Mouse (Mus musculus) ES-E14 (cell line): ENCODE measurements at regions not wholly inside any gene's neighbourhood (a gene's known extent, or its start where the extent isn't known, plus 50 kb on each side); places are given as distances from the start of the nearest gene placed in this dataset.

ENCODE experiments used
- CHD2 ChIP-seq: IDR thresholded peaks from 2 replicates; pipeline ENCODE4 v1.6.1; 2014; ENCODE audit warnings: mild to moderate bottlenecking, low read depth, low read length, inconsistent platforms
- HCFC1 ChIP-seq: IDR thresholded peaks from 2 replicates; pipeline ENCODE4 v1.6.1; 2012; ENCODE audit warnings: low read length, inconsistent platforms, borderline replicate concordance; ENCODE audit not compliant: insufficient read depth
- ZC3H11A ChIP-seq: IDR thresholded peaks from 2 replicates; pipeline ENCODE4 v1.6.1; 2012; ENCODE audit warnings: low read depth, mild to moderate bottlenecking, inconsistent platforms, low read length, borderline replicate concordance
- ZNF384 ChIP-seq: IDR thresholded peaks from 2 replicates; pipeline ENCODE4 v1.6.1; 2012; ENCODE audit warnings: low read depth, low read length, inconsistent platforms

DNA sequence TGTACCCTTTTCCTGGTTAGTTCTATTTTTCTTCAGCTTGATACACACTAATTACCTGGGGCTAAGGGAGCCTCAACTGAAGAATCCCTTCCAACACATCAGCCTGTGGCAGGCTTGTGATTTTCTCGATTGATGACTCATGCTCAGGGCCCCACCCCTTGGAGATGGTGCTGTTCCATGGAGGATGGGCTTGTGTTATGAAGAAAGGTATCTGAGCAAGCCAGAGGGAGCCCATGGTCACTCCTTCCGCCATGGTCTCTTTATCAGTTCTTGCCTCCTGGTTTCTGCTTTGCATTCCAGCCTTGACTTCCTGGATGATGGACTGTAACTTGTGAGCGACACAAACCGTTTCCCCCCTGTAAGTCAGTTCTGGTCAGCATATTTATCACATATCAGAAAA lies 131.1 kb upstream of the Kcnj16 start:
- TF ChIP-seq ZNF384 (no peak), CHD2 (no peak), HCFC1 (no peak), ZC3H11A (no peak)
